Mouse (Mus musculus): ENCODE measurements around the gene Crybg3. TPM values are rescaled to one million over a fixed set of nuclear protein-coding genes. Genes with fewer than 3 reads are reported as not detected.

Gene Crybg3
- polyA plus RNA-seq, 1 experiment: not detected

- TF ChIP-seq GATA1 (IDR thresholded peaks at IDR 0.05; ENCODE audit: borderline replicate concordance, low read length): no peak
- no peak for TF ChIP-seq FLI1 (IDR thresholded peaks at IDR 0.05; ENCODE audit: low read length)
- Histone ChIP-seq H3K27me3 (replicated peaks) (no peaks in the 10 kb centered on the region), H3K4me1 (no peaks in the 10 kb centered on the region), H3K4me3 (replicated peaks) (no peak overlapping the region), H3K9me3 (peaks cover 3% of the 10 kb centered on the region), H3K36me3 (replicated peaks; ENCODE audit: low read length) (no peaks in the 10 kb centered on the region)
These were observed 53.3 kb downstream of the Crybg3 start for GRCm38 (mm10) chr16:59547466-59547865.

- Histone ChIP-seq H3K27me3 (replicated peaks) (no peaks in the 10 kb centered on the region), H3K4me1 (no peaks in the 10 kb centered on the region), H3K9me3 (peaks cover 3% of the 10 kb centered on the region), H3K36me3 (replicated peaks; ENCODE audit: low read length) (no peaks in the 10 kb centered on the region), H3K4me3 (replicated peaks) (no peak overlapping the region)
- TF ChIP-seq GATA1 (IDR thresholded peaks at IDR 0.05; ENCODE audit: borderline replicate concordance, low read length): no peak
- no peak for TF ChIP-seq FLI1 (IDR thresholded peaks at IDR 0.05; ENCODE audit: low read length)
These were observed 55.4 kb downstream of the Crybg3 start for GRCm38 (mm10) chr16:59545360-59545759.

DNA sequence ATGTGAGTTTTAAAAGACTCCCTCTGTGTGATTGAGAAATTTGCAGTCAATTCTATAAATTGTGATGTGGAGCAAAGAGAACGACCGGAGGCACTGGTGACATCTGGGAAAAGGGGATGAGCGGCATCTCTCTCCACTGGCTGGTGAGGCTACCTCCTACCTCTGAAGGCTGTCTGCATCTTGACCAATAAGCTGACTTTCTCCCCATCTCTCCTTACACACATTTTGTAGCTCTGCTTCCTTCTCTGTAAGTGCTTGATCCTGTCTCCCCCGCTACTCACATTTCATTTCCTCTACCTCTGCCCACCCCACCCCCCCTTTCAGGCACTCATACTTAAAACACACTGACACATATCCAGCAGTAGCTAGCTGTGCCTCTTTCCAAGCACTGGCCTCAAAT, 59.4 kb downstream of the Crybg3 start:
- no peaks in the 10 kb centered on the region for H3K9me3 ChIP-seq
- H3K27me3 ChIP-seq (replicated peaks): no peaks in the 10 kb centered on the region
- TF ChIP-seq GATA1 (IDR thresholded peaks at IDR 0.05; ENCODE audit: borderline replicate concordance, low read length) (no peak), FLI1 (IDR thresholded peaks at IDR 0.05; ENCODE audit: low read length) (no peak)
- H3K4me1 ChIP-seq: no peaks in the 10 kb centered on the region
- H3K36me3 ChIP-seq (replicated peaks; ENCODE audit: low read length): no peaks in the 10 kb centered on the region
- no peak overlapping the region for H3K4me3 ChIP-seq (replicated peaks)

- H3K9me3 ChIP-seq: no peaks in the 10 kb centered on the region
- TF ChIP-seq FLI1 (IDR thresholded peaks at IDR 0.05; ENCODE audit: low read length): no peak
- no peak for TF ChIP-seq GATA1 (IDR thresholded peaks at IDR 0.05; ENCODE audit: borderline replicate concordance, low read length)
- no peak overlapping the region for H3K4me3 ChIP-seq (replicated peaks)
- no peaks in the 10 kb centered on the region for H3K36me3 ChIP-seq (replicated peaks; ENCODE audit: low read length)
- H3K4me1 ChIP-seq: no peaks in the 10 kb centered on the region
- no peaks in the 10 kb centered on the region for H3K27me3 ChIP-seq (replicated peaks)
These were observed 59.8 kb downstream of the Crybg3 start for GRCm38 (mm10) chr16:59540944-59541343.

GRCm38 (mm10) chr16:59535673-59536072, 65.1 kb downstream of the Crybg3 start:
- no peak overlapping the region for H3K4me3 ChIP-seq (replicated peaks)
- peaks cover 6% of the 10 kb centered on the region for H3K4me1 ChIP-seq
- TF ChIP-seq GATA1 (IDR thresholded peaks at IDR 0.05; ENCODE audit: borderline replicate concordance, low read length): no peak
- no peak for TF ChIP-seq FLI1 (IDR thresholded peaks at IDR 0.05; ENCODE audit: low read length)
- no peaks in the 10 kb centered on the region for H3K9me3 ChIP-seq
- no peaks in the 10 kb centered on the region for H3K36me3 ChIP-seq (replicated peaks; ENCODE audit: low read length)
- H3K27me3 ChIP-seq (replicated peaks): no peaks in the 10 kb centered on the region

DNA sequence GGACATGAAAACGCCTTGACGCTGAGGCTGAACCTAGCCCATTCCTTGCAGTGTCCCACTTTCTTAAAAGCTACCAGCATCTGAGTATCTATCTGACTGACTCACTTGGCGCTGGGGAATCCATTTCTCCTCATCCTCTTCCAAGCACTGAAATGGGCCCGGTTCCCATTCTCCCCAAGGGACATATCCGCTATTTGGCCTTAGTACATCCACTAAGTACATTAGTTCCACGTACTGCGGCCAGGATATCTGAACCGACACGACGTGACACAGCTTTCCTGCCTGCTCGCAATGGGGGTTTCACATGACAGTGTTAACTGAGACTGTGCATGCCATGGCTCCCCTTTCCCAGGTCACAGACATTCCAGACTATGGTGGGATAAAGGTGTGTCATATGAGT, 66.4 kb downstream of the Crybg3 start:
- peaks cover 9% of the 10 kb centered on the region for H3K4me1 ChIP-seq
- H3K27me3 ChIP-seq (replicated peaks): no peaks in the 10 kb centered on the region
- H3K4me3 ChIP-seq (replicated peaks): no peak overlapping the region
- no peak for TF ChIP-seq FLI1 (IDR thresholded peaks at IDR 0.05; ENCODE audit: low read length)
- no peak for TF ChIP-seq GATA1 (IDR thresholded peaks at IDR 0.05; ENCODE audit: borderline replicate concordance, low read length)
- H3K9me3 ChIP-seq: peaks cover 9% of the 10 kb centered on the region
- no peaks in the 10 kb centered on the region for H3K36me3 ChIP-seq (replicated peaks; ENCODE audit: low read length)

DNA sequence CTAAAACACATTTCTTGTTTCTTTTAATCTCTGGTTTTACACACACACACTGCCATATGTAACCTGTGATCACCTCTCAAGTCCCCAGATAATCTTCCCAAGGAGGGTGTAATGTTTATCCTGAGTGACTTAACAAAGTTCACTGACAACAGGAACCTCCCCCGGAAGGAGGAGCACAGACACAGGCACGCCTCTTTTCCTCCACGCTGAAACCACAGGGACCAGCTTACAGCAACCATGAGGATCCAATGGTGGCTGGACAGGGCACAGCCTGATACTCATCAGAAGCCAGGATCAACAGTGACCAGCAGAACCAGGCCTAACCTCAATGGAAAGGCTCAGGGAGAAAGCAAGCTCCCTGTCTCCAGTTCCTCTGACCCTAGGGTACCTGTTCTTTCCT, 68.2 kb downstream of the Crybg3 start:
- H3K9me3 ChIP-seq: peaks cover 9% of the 10 kb centered on the region
- peaks cover 9% of the 10 kb centered on the region for H3K4me1 ChIP-seq
- no peaks in the 10 kb centered on the region for H3K36me3 ChIP-seq (replicated peaks; ENCODE audit: low read length)
- no peak for TF ChIP-seq GATA1 (IDR thresholded peaks at IDR 0.05; ENCODE audit: borderline replicate concordance, low read length)
- TF ChIP-seq FLI1 (IDR thresholded peaks at IDR 0.05; ENCODE audit: low read length): no peak
- H3K27me3 ChIP-seq (replicated peaks): no peaks in the 10 kb centered on the region
- H3K4me3 ChIP-seq (replicated peaks): no peak overlapping the region

GRCm38 (mm10) chr16:59531243-59531642, 69.5 kb downstream of the Crybg3 start:
- no peaks in the 10 kb centered on the region for H3K36me3 ChIP-seq (replicated peaks; ENCODE audit: low read length)
- H3K4me3 ChIP-seq (replicated peaks): no peak overlapping the region
- no peaks in the 10 kb centered on the region for H3K27me3 ChIP-seq (replicated peaks)
- peaks cover 9% of the 10 kb centered on the region for H3K9me3 ChIP-seq
- TF ChIP-seq FLI1 (IDR thresholded peaks at IDR 0.05; ENCODE audit: low read length): no peak
- no peak for TF ChIP-seq GATA1 (IDR thresholded peaks at IDR 0.05; ENCODE audit: borderline replicate concordance, low read length)
- H3K4me1 ChIP-seq: peaks cover 9% of the 10 kb centered on the region

- TF ChIP-seq FLI1 (IDR thresholded peaks at IDR 0.05; ENCODE audit: low read length): no peak
- TF ChIP-seq GATA1 (IDR thresholded peaks at IDR 0.05; ENCODE audit: borderline replicate concordance, low read length): no peak
- no peaks in the 10 kb centered on the region for H3K27me3 ChIP-seq (replicated peaks)
- H3K4me3 ChIP-seq (replicated peaks): no peak overlapping the region
- H3K9me3 ChIP-seq: peaks cover 9% of the 10 kb centered on the region
- H3K4me1 ChIP-seq: peaks cover 9% of the 10 kb centered on the region
- no peaks in the 10 kb centered on the region for H3K36me3 ChIP-seq (replicated peaks; ENCODE audit: low read length)
These were observed 71.2 kb downstream of the Crybg3 start for GRCm38 (mm10) chr16:59529570-59529969.

GRCm38 (mm10) chr16:59526939-59527338, 73.8 kb downstream of the Crybg3 start:
- Histone ChIP-seq H3K9me3 (peaks cover 9% of the 10 kb centered on the region), H3K27me3 (replicated peaks) (no peaks in the 10 kb centered on the region), H3K4me1 (peaks cover 3% of the 10 kb centered on the region; the same call in 1 of the 2 replicates), H3K36me3 (replicated peaks; ENCODE audit: low read length) (no peaks in the 10 kb centered on the region), H3K4me3 (replicated peaks) (no peak overlapping the region)
- no peak for TF ChIP-seq GATA1 (IDR thresholded peaks at IDR 0.05; ENCODE audit: borderline replicate concordance, low read length)
- TF ChIP-seq FLI1 (IDR thresholded peaks at IDR 0.05; ENCODE audit: low read length): no peak
